21 mouse cellular contexts compared by ENCODE assay signal in genomic region chr10:88606065-88606464, GRCm38 (mm10). TPM values are rescaled to one million over a fixed set of nuclear protein-coding genes. Genes with fewer than 3 reads are reported as not detected.
DNase-seq lines count a peak whose midpoint lies in the region; ATAC-seq and TF ChIP-seq lines count a peak whose summit lies in the region.
"Had no signal": no experiment of that assay in that cellular context is flagged by ENCODE, and none has a peak within 500 bp of the region (broad histone marks: within the 10 kb centered on the region; RNA-seq: fewer than 3 reads in every experiment).

No protein-coding gene starts in this region.

- WGBS in hindbrain, embryonic 11.5 days, result 62% methylated on average over 8 of the region's 8 CpGs
- WGBS in hindbrain, embryonic 14.5 days, result 52% methylated on average over 8 of the region's 8 CpGs
- WGBS in limb, embryonic 14.5 days, result 55% methylated on average over 8 of the region's 8 CpGs

- H3K27me3 ChIP-seq in hindbrain, embryonic 11.5 days (ENCODE audit: control insufficient read depth, insufficient read depth, low read length), result no peaks in the 10 kb centered on the region
- no peaks in the 10 kb centered on the region for H3K27me3 ChIP-seq in hindbrain, embryonic 14.5 days (ENCODE audit: control insufficient read depth, insufficient read depth, low read length)
- no peaks in the 10 kb centered on the region for H3K27me3 ChIP-seq in limb, embryonic 14.5 days (ENCODE audit: control insufficient read depth, insufficient read depth, low read length)
- H3K27me3 ChIP-seq: forebrain, embryonic 12.5 days; heart, embryonic 12.5 days had no signal

- H3K27ac ChIP-seq in hindbrain, embryonic 11.5 days (ENCODE audit: low read depth, low read length), result no peak overlapping the region
- no peak overlapping the region for H3K27ac ChIP-seq in hindbrain, embryonic 14.5 days
- H3K27ac ChIP-seq in limb, embryonic 14.5 days (replicated peaks; ENCODE audit: low read depth, low read length), result no peak overlapping the region
- H3K27ac ChIP-seq: forebrain, embryonic 12.5 days; heart, adult 2 months; hindbrain, embryonic 10.5 days had no signal

- no peak overlapping the region for H3K4me2 ChIP-seq in hindbrain, embryonic 11.5 days (replicated peaks; ENCODE audit: low read depth, low read length)
- no peak overlapping the region for H3K4me2 ChIP-seq in hindbrain, embryonic 14.5 days (replicated peaks)
- H3K4me2 ChIP-seq in limb, embryonic 14.5 days (replicated peaks; ENCODE audit: low read depth, low read length, severe bottlenecking), result no peak overlapping the region
- H3K4me2 ChIP-seq: forebrain, embryonic 12.5 days; heart, embryonic 12.5 days had no signal

- TF ChIP-seq POLR2A in brain, embryonic 14.5 days (IDR thresholded peaks at IDR 0.05; ENCODE audit: borderline replicate concordance, extremely low read depth, insufficient read depth, insufficient read length, poor library complexity, severe bottlenecking), result no peak
- TF ChIP-seq POLR2A in limb, embryonic 14.5 days (IDR thresholded peaks at IDR 0.05; ENCODE audit: borderline replicate concordance, extremely low read depth, insufficient read depth, insufficient read length), result no peak

- H3K9me3 ChIP-seq in hindbrain, embryonic 11.5 days (ENCODE audit: control insufficient read depth, low read length), result no peaks in the 10 kb centered on the region
- H3K9me3 ChIP-seq in hindbrain, embryonic 14.5 days (ENCODE audit: control insufficient read depth, low read length), result no peaks in the 10 kb centered on the region
- no peaks in the 10 kb centered on the region for H3K9me3 ChIP-seq in limb, embryonic 14.5 days (ENCODE audit: control insufficient read depth, low read length)
- H3K9me3 ChIP-seq: forebrain, embryonic 12.5 days; G1E; heart, embryonic 12.5 days; hindbrain, embryonic 10.5 days had no signal

- no peak overlapping the region for H3K9ac ChIP-seq in hindbrain, embryonic 11.5 days (ENCODE audit: low read depth, low read length)
- H3K9ac ChIP-seq in hindbrain, embryonic 14.5 days, result no peak overlapping the region
- no peak overlapping the region for H3K9ac ChIP-seq in limb, embryonic 14.5 days (ENCODE audit: low read depth, low read length, severe bottlenecking)
- H3K9ac ChIP-seq: forebrain, embryonic 12.5 days; heart, embryonic 12.5 days had no signal

- no peak for TF ChIP-seq CTCF in brain, embryonic 14.5 days (IDR thresholded peaks at IDR 0.05; ENCODE audit: borderline replicate concordance, extremely low read depth, insufficient read depth, insufficient read length)

- 0 out of 2 replicates have a peak, but pooled peaks cover 2% of the 10 kb centered on the region for H3K4me1 ChIP-seq in hindbrain, embryonic 11.5 days (replicated peaks; ENCODE audit: control insufficient read depth, insufficient read depth, low read length)
- 0 out of 2 replicates have a peak, but pooled peaks cover 10% of the 10 kb centered on the region for H3K4me1 ChIP-seq in hindbrain, embryonic 14.5 days (replicated peaks; ENCODE audit: control insufficient read depth, insufficient read depth, low read length)
- no peaks in the 10 kb centered on the region for H3K4me1 ChIP-seq in limb, embryonic 14.5 days (ENCODE audit: control insufficient read depth, insufficient read depth, low read length)
- H3K4me1 ChIP-seq: heart, embryonic 12.5 days had no signal

- H3K4me3 ChIP-seq in hindbrain, embryonic 11.5 days (ENCODE audit: low read depth, low read length), result no peak overlapping the region
- H3K4me3 ChIP-seq in hindbrain, embryonic 14.5 days (replicated peaks; ENCODE audit: low read length), result no peak overlapping the region
- H3K4me3 ChIP-seq in limb, embryonic 14.5 days (replicated peaks; ENCODE audit: low read length), result no peak overlapping the region
- H3K4me3 ChIP-seq: forebrain, embryonic 12.5 days; heart, adult 2 months; heart, embryonic 12.5 days; hindbrain, embryonic 10.5 days had no signal

- H3K36me3 ChIP-seq in hindbrain, embryonic 11.5 days (ENCODE audit: control insufficient read depth, insufficient read depth, low read length), result no peaks in the 10 kb centered on the region
- no peaks in the 10 kb centered on the region for H3K36me3 ChIP-seq in hindbrain, embryonic 14.5 days (replicated peaks; ENCODE audit: control insufficient read depth, insufficient read depth)
- H3K36me3 ChIP-seq in limb, embryonic 14.5 days (ENCODE audit: control insufficient read depth, insufficient read depth, low read length), result no peaks in the 10 kb centered on the region
- H3K36me3 ChIP-seq: forebrain, embryonic 12.5 days; G1E; heart, embryonic 12.5 days; hindbrain, embryonic 10.5 days had no signal

- peak; percentile 7 for DNase-seq in embryo, embryonic 10 days (ENCODE audit: low spot score)
- DNase-seq in embryo, embryonic 9.5 days (ENCODE audit: extremely low spot score), result no peak
- peak; percentile 26 for DNase-seq in hindbrain, embryonic 11.5 days (ENCODE audit: low spot score)
- DNase-seq in hindbrain, embryonic 14.5 days (ENCODE audit: low spot score), result no peak
- DNase-seq in brain, embryonic 14.5 days (ENCODE audit: low read depth), result peak; percentile 20
- peak; percentile 58 for DNase-seq in limb, embryonic 14.5 days (ENCODE audit: low spot score)
- no peak for DNase-seq in lung, adult 18-20 months
- DNase-seq: adrenal gland, postnatal 14 days; B cell, adult 2 months; cerebellum, adult 2 months; cerebellum, postnatal 10 days; heart, adult 2 months had no signal

- no peak for ATAC-seq in hindbrain, embryonic 11.5 days (ENCODE audit: low FRiP score)
- no peak for ATAC-seq in hindbrain, embryonic 14.5 days (ENCODE audit: low FRiP score)
- peak; percentile 56 for ATAC-seq in limb, embryonic 14.5 days (ENCODE audit: low FRiP score, low read depth)
- ATAC-seq: CD4-positive, CD25-positive, alpha-beta regulatory T cell, adult 4 months; forebrain, embryonic 16.5 days; hindbrain, embryonic 16.5 days; inflammation-experienced regulatory T-cells, adult 6 months; intestine, postnatal 0 days had no signal

RNA-seq across cellular contexts. Expression of gene Mybpc1, which starts 1.1 kb away (rescaled TPM):
- polyA plus RNA-seq in hindbrain, embryonic 11.5 days (2014; fragmentation: Nextera tagmentation; extraction: Ambion mirVana), result 8.6 and 9.5 TPM in 2 replicates
- polyA plus RNA-seq in hindbrain, embryonic 14.5 days (2014; fragmentation: Nextera tagmentation; extraction: Ambion mirVana), result 3.1 and 4.4 TPM in 2 replicates
- 3.1 and 6.4 TPM in 2 replicates for polyA plus RNA-seq in brain, embryonic 14.5 days (2012; rRNA removed)
- polyA plus RNA-seq in limb, embryonic 14.5 days (2012; rRNA removed), result 45.6 and 73.6 TPM in 2 replicates
- polyA plus RNA-seq in limb, embryonic 14.5 days (2014; fragmentation: Nextera tagmentation; extraction: Ambion mirVana), result 49.9 and 59.2 TPM in 2 replicates
- polyA plus RNA-seq: CD4-positive, CD25-positive, alpha-beta regulatory T cell, adult 4 months; G1E; inflammation-experienced regulatory T-cells, adult 6 months had no signal

Comparison
In these comparisons a context has a peak if more than half of its experiments do, and no peak if none do; other contexts are left out.
1. DNase-seq: peak in embryo, embryonic 10 days (single experiment), hindbrain, embryonic 11.5 days (single experiment), brain, embryonic 14.5 days (single experiment) and limb, embryonic 14.5 days (single experiment); none in embryo, embryonic 9.5 days (single experiment), hindbrain, embryonic 14.5 days (single experiment) and lung, adult 18-20 months (0 of 2).